Mouse (Mus musculus): ENCODE results near the gene Polh. TPM values are rescaled to one million over a fixed set of nuclear protein-coding genes. Genes with fewer than 3 reads are reported as not detected.

The Polh gene
- total RNA-seq (2021): 1 to 10 TPM; 6.3 to 7.1 TPM

DNA sequence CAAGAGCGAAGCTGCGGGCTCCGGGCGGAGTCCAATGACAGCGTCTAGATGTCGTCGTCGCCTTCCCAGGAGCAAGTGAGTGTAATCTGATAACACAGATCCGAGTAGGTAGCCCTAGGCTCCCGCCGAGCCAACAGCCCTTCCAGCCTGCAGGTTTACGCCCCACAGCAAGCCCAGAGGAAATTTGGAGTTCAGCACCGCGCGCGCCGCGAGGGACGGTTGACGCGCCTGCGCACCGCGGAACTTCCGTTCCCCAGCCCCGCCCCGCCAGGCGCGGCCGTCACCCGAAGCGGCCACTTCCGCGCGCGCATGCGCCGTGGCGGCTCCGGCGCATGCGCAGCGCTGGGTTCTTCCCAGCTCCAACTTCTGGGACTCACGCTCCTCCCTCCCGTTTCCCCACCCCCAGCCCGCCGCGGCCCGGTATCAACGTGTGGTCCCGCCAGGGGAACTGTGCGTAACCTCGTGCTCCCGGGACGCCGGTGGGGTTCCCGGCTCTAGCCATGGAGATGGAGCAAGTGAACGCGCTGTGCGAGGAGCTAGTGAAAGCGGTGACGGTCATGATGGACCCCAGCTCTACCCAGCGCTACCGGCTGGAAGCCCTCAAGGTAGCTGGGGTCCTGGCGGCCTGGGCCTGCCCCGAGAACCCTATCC lies at the start of gene Polh, which contains the start of gene Xpo5:
Polh (minus strand) TSS at position 225 of the 651 bp plus-strand sequence.
Xpo5 (plus strand) TSS at position 362 of the 651 bp plus-strand sequence.
- peak; percentile 91 to 95 for DNase-seq (ENCODE audit: low spot score in 2 of 2)

DNA sequence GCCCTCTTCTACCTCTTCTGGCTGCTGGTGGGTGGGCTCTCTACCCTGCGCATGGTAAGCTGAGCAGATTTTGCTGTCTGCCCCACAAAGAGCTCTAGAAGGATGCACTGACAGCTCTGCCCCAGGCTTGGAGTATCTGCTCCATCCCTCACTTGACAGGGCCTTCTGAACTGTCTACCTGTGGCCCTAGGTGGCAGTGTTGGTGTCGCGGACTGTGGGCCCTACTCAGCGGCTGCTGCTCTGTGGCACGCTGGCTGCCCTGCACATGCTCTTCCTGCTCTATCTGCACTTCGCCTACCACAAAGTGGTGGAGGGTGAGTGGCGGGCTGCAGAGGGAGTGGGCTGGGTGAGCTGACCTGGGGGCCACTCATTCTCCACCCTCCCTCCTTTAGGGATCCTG lies 48.7 kb upstream of the Polh start:
- DNase-seq (ENCODE audit: low spot score in 2 of 2): no peak
- intact Hi-C loops (cut with DNase I): no loop called here

More for the DNA sequence above, at the start of gene Polh, which contains the start of gene Xpo5:
- intact Hi-C loops (cut with DNase I): no loop called here

DNA sequence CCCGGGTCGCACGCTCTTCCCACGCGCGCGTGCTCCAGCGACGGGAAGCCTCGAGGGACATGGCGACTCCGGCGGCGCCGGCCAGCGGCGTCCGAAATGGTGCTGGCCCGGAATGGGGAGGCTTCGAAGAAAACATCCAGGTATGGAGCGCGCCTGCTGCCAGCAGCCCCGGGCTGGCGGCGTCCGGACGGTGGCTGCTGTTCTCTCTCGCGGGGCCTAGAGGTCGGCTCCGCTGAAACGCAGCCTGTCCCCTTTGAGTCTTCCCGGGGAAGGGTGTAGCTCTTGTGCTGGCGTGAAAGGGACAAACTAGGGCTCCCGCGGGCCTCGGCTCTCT lies 45.7 kb upstream of the Polh start:
- DNase-seq (ENCODE audit: low spot score in 2 of 2): no peak
- intact Hi-C loops (cut with DNase I): no loop called here

DNA sequence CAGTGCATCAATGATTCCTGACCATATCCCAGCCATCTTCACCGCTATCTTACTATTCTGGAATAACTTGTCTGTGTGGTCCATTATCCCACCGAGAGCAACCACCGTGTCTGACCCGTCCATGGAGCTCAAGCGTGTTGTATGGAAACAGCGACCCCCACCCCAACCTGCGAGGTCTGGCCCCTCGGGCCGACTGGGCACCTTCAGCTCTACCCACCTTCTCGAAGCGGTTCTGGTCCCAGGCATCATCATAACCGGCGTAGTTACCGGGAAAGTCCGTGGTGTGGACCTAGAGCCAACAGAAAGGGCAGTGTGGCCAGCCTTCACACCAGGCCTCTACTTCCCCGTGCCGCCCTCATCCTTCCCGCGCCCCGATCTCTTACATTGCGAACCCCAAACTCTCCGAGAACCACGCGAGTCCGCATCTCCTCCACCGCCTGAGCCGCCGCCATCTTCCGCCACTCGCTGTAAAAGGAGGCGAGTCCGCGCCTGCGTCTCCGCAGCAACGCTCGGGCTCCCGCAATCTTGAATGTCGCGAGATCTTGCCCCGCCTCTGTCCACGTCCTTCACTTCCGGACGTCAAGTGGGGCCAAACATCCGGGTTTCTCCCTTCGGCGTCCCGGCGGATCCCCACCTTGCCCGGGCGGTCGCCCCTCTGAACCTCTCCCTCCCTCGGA lies 45.2 kb upstream of the Polh start, which contains the start of the genes Polr1c and Yipf3:
Polr1c (minus strand) TSS at position 543 of the 677 bp plus-strand sequence.
Yipf3 (plus strand) TSS at position 569 of the 677 bp plus-strand sequence.
- intact Hi-C loops (cut with DNase I): no loop called here
- DNase-seq (ENCODE audit: low spot score in 2 of 2): peak; percentile 95 to 97

DNA sequence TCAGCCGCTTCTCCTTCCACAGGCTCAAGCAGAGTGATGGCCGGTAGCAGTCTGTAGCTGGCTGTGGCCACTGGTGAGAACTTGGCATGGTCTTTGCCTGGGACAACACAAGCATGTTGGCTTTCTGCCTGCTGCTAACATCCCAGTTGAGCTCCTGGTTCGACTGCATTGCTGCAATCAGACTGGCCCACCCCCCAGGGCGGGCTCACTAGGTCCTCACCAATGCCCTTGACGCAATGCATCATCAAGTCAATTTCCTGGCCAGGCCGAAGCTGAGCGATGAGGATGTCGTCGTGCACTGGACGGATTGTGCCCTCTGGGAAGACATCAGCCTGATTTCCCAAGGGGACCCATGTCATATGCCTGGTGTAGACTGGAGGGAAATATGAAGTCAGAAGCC lies 42.1 kb upstream of the Polh start:
- no peak for DNase-seq (ENCODE audit: low spot score in 2 of 2)
- intact Hi-C loops (cut with DNase I): no loop called here

DNA sequence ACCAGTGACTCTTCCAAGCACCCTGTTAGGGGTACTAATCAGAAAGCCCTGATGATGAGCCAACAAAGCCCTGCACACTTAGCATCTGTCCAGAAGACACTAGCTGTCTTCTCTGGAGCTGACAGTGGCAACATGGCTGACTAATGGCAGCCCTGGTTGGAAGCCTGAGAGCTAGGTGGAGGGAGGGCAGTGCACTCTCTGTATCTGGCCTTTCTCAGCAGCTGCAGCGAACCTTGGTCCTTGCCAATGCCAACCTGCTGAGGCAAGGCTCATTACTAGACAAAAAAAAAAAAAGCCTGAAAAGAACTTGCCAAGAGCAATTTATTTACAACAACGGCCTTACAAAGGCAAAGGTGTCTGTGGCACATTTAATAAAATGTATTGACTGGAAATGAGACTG lies 41.2 kb upstream of the Polh start:
- DNase-seq (ENCODE audit: low spot score in 2 of 2): no peak
- intact Hi-C loops (cut with DNase I): no loop called here

DNA sequence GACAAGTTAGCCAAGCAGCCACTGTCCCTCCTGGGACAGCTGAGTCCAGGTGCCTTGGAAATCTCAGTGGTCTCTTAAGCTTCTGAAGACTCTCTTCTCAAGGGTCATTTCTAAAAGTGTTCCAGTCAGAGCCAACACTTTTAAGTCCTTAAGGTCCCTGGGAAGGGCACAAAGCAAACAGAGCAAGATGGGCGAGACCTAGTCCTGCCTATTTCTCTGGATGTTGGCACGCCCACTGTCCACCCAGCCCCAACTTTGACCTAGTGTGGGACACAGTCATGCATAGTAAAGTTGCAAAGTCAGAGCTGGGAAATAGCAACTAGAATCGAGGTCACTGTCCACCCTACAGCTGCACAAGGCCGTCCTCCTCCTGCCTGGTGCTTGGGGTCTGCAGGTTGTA lies 40.5 kb upstream of the Polh start:
- intact Hi-C loops (cut with DNase I): no loop called here

DNA sequence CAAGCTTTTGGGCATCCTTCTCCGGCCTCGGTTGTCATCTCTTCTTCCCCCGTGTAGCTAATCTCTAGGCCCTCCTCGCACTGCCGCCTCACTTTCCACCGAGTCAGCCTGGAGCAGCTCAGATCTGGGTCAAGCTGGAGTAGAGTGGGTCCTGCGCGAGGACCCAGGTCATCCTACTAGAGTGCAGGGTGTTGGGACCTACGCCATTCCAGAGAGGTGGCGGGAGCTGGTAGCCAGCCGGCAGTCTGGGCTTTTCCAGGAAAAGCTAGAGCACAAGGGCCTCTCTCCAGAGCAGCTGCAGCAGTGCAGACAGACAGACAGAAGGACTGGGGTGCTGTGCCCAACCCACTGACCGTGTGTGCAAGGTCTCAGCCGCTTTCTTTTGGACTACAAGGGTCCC lies 39.8 kb upstream of the Polh start:
- intact Hi-C loops (cut with DNase I): no loop called here
- DNase-seq (ENCODE audit: low spot score in 2 of 2): no peak

More for the DNA sequence above, 40.5 kb upstream of the Polh start:
- no peak for DNase-seq (ENCODE audit: low spot score in 2 of 2)

DNA sequence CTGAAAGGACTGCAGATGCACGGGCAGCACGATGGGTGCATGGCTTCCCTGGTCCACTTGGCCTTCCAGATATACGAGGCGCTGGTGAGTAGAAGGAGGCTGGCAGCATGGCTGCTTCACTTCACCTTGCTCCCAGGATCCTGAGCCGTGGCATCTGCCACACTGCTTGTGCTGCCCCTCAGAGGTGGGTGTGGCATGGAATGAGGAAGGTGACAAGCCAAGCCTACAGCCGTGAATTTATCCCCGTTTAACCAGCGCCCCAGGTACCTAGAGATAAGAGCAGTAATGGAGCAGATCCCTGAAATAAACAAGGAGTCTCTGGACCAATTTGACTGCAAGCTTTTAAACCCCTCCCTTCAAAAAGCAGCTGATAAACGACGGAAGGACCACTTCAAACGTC lies 39.0 kb upstream of the Polh start:
- DNase-seq (ENCODE audit: low spot score in 2 of 2): no peak
- intact Hi-C loops (cut with DNase I): no loop called here

DNA sequence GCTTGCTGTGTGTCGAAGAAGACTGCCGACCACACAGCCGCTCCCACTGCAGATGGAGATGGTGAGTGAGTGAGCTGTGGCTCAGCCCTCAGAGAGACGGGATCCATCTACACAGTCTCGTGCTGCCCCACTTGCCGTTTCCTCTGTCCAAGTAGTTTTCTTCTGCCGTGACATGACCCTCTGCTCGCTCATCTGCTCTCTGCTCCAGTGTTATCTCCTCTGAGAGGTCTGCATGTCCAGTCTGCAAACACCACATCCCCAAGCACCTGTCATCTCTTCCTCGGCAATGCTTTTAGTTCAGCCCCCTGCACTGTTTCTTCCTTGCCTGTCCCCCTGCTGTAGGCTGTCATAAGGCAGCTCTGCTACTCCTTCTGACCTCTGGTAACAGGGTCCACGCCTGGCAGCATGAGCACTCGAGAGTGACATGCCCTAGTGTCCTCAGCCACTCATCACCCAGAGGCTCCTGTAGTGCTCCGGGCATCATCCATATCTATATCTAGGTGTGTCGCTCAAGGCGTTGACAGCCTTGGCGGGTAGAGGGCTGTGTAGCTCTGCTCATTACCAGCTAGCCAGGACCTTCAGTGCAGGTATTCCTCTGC lies 37.2 kb upstream of the Polh start:
- intact Hi-C loops (cut with DNase I): no loop called here
- DNase-seq (ENCODE audit: low spot score in 2 of 2): no peak

DNA sequence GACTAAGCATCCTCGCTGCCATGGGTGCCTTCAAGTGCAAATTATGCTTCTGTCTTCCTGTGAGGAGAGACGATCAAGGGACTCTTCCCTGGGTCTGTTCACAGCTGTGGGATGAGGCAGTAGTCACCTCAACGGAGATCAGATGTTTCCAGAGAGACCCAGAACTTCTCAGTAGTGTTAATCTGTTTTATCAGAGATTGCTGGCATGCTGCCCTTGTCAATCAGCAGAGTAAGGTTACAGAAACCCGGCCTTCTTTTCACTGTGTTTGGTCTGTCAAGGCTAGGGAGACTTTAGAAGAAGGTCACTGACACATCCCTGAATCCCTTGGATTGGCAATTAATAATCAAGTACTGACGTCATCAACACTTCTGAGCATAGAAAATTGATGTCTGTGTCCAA lies 35.0 kb upstream of the Polh start:
- intact Hi-C loops (cut with DNase I): no loop called here
- DNase-seq (ENCODE audit: low spot score in 2 of 2): no peak

DNA sequence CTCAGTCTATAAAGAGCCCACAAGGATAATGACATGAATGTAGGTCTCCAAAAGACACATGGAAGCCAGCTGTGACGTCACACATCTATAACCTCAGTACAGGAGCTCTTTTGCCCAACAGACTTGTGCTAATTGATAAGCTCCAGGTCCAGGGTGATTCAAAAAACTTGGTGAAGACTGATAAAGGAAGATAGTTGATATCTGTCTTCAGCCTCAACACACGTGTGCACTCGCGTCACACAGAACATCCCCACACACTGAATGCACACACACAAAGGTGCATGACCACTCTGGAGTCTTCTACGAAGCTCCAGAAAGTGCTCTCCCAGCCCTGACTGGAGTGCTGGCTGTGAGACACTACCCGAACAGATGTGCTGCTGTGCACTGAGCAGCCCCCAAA lies 34.6 kb upstream of the Polh start:
- intact Hi-C loops (cut with DNase I): no loop called here
- no peak for DNase-seq (ENCODE audit: low spot score in 2 of 2)

DNA sequence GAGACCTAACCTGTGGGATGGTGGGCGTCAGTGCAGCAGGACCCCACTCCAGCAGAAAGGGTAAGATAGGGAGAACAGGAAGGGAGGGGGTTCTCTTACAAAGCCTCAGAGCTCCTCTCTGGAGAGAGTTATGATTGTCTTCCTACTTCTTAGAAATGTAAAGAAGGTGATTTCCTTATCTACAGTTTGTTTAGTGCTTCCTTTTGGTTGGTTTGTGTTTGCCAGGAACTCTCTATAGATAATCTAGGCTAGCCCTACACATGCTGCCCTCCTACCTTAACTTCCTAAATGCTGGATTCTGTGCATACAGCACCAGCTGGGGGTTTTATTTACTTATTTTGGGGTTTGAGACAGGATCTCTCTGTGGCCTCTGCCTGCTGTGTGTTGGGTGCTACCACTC lies 33.6 kb upstream of the Polh start:
- intact Hi-C loops (cut with DNase I): no loop called here
- no peak for DNase-seq (ENCODE audit: low spot score in 2 of 2)

DNA sequence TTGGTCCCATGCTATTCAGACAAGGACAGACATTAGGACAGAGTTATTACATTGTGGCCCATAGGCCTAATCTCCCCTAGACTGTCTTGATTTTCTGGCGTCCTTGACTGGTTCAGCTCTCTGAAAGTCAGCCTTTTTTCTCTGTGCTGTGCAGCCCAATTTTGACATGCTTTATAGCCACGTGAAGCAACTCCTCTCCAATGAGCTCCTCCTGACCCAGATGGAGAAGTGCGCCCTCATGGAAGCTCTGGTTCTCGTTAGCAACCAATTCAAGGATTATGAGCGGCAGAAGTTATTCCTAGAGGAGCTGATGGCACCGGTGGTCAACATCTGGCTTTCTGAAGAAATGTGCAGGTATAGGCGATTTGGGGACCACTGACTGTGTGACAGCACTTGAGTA lies 25.1 kb upstream of the Polh start:
- DNase-seq (ENCODE audit: low spot score in 2 of 2): no peak
- intact Hi-C loops (cut with DNase I): no loop called here

DNA sequence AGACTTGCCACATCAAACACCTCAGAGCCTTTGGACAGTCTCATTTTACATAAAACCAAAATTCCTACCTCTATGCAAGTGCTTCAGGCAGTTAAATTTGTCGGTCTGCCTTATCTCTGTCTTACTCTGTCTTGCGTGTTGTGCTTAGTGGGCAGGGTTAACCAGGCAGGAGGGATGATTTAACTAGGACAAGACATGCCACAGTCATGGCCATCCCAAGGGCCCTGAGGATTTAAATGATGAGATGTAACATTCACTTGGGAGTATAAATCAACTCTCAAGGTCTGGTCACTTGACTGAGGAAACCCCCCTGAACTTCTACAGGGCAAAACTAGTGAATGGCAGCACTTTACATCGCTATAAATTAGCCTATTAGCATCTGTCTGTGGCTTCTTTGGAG lies 19.2 kb upstream of the Polh start:
- intact Hi-C loops (cut with DNase I): loop anchor here (5.0 kb wide), 1 partner anchor 39 kb away; no protein-coding TSS in a partner anchor

DNA sequence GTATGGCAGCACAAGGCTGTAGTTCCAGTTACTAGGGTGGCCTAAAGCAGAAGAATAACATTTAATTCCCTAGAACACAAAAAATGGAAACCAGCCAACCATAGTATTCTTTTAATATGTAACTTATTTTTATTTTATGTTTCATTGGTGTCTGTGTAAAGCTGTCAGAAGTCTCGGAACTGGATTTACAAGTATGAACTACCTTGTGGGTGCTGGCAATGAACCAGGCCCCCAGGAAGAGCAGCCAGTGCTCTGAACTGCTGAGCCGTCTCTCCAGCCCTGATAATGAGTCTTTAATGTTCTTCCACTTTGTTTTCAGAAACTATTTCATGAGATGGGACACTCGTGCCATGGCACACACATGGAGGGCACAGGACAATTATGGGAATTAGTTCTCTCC lies 8.1 kb upstream of the Polh start:
- no peak for DNase-seq (ENCODE audit: low spot score in 2 of 2)
- intact Hi-C loops (cut with DNase I): no loop called here

More for the DNA sequence above, 19.2 kb upstream of the Polh start:
- DNase-seq (ENCODE audit: low spot score in 2 of 2): no peak

DNA sequence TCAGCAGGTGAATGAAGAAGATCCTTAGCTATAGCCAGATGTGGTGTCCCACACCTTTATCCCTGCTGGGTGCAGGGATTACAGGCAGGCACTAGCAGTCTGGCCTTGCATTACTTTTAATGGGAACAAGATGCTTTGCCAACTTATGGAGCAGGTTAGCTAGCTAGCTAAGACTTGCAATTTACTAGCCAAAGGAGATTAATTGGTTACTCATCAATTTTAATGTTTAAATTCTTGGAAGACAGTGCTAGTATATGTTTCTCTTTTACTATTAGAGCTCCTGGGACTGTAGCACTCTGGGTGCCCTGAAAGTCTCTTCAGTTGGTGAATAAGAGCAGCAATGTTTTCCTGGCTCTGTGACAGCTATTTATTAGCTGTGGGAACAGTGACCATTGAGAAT lies 4.2 kb upstream of the Polh start:
- intact Hi-C loops (cut with DNase I): no loop called here

DNA sequence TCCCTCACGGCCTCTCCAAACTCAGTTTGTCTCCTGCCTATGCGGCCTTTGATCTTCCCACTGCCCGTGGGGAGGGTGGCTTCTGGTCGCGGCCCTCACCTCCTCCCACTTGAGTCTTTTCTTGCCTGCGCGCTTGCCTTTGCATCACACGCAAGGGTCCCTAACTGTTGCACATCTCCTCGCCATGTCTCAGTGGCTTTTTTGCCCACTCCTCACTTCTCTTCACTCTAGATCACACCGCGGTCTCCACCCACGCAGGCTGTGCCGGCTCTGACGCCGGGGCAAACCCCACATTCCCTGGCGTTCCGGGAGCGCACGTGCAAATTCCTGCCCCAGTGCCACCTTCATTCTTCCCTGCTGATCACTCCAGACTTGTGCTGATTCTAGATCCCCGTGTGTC lies 633 bp upstream of the Polh start:
- intact Hi-C loops (cut with DNase I): no loop called here
- no peak for DNase-seq (ENCODE audit: low spot score in 2 of 2)

More for the DNA sequence above, 4.2 kb upstream of the Polh start:
- DNase-seq (ENCODE audit: low spot score in 2 of 2): no peak

DNA sequence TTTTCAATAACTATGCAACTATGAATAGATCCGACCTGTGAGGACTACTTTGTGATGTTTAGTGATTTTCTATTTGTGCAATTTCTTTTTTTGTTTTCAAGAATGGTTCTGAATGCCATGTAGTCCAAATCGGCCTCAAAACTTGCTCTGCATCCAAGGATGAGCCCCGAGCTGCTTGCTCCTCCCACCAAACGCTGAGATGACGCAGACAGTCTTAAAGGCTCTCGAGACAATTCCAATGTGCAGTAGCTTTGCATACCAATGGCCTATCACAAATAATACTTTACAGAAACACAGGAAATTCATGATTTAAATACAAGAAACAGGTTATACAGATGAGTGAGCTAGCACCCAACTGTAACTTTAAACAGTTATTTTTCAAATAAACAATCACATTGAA lies 1.3 kb downstream of the Polh start:
- intact Hi-C loops (cut with DNase I): no loop called here
- no peak for DNase-seq (ENCODE audit: low spot score in 2 of 2)

DNA sequence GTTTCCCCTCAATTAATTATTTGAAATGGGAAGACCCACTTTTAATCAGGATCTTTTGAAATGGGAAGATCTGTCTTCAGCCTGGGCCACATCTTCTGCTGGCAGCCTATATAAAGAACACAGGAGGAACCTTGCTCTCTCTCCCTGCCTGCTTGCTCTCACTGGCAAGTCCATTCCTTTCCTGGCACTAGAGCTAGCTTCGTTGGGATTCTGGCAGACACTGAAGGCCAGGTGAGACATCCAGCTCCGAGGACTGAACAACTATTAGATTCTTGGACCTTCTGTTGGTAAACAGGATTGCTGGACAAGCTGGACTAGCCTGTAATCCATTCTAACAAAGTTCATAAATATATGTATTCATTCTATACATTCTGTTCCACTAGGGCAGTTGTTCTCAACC lies 13.6 kb downstream of the Polh start:
- intact Hi-C loops (cut with DNase I): no loop called here

DNA sequence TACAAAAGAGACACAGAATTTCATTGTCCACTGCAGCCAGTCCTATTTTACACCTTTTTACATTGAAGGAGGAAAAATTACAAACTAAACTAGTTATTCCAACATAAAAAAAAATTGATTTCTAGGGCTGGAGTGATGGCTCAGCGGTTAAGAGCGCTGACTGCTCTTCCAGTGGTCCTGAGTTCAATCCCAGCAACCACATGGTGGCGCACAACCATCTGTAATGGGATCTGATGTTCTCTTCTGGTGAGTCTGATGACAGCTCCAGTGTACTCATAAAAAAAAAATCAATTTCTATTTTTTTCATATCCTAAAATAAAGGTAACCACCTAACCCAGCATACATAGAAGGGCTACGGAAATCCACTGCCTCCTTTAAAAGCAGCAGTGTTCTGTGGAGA lies 20.2 kb downstream of the Polh start:
- no peak for DNase-seq (ENCODE audit: low spot score in 2 of 2)
- intact Hi-C loops (cut with DNase I): loop anchor here (5.0 kb wide), 1 partner anchor 40 kb away; no protein-coding TSS in a partner anchor

More for the DNA sequence above, 13.6 kb downstream of the Polh start:
- no peak for DNase-seq (ENCODE audit: low spot score in 2 of 2)

All from left cerebral cortex, postnatal 36 days (tissue).